Mouse (Mus musculus) layer of hippocampus, adult 18-20 months (tissue): ENCODE measurements around the gene Fpr-rs3. TPM values are rescaled to one million over a fixed set of nuclear protein-coding genes. Genes with fewer than 3 reads are reported as not detected.

Source experiments
- DNase-seq, 2 experiments: peaks; one replicate each; pipeline ENCODE4 v3.0.0; 2022; ENCODE audit warnings: low spot score in 2 of 2
- long read RNA-seq: library from polyadenylated mRNA; stranded (forward); transcript quantifications from one replicate; pipeline ENCODE4 v2.0.0, GENCODE M21; 2021
- total RNA-seq, 2 experiments: library from RNA; stranded (reverse); gene quantifications; 2 replicates each; pipeline ENCODE4 v1.2.3; 2021

The Fpr-rs3 gene
- total RNA-seq = not detected
- long read RNA-seq = 0 reads

- DNase-seq = no peak
Observed at GRCm38 (mm10) chr17:20624777-20625176, at the start of gene Fpr-rs3. TSS of gene Fpr-rs3 (minus strand) at chr17:20624877.

GRCm38 (mm10) chr17:20596323-20596722, 28.4 kb downstream of the Fpr-rs3 start, which contains the start of gene Vmn2r110:
TSS of gene Vmn2r110 (minus strand) at chr17:20596423.
- DNase-seq = no peak

Other genes starting within 250 kb of the Fpr-rs3 start
- not detected for gene Vmn1r224, start 210.7 kb downstream of the Fpr-rs3 start, total RNA-seq
- not detected for gene Vmn2r108, start 143.5 kb downstream of the Fpr-rs3 start, total RNA-seq
- not detected for gene Vmn1r225, start 126.7 kb downstream of the Fpr-rs3 start, total RNA-seq
- not detected for gene Vmn2r109, start 60.1 kb downstream of the Fpr-rs3 start, total RNA-seq
- not detected for gene Vmn2r110, start 28.5 kb downstream of the Fpr-rs3 start, total RNA-seq
- gene Vmn1r226, start 58.0 kb upstream of the Fpr-rs3 start, total RNA-seq = not detected
- not detected for gene Vmn1r227, start 105.0 kb upstream of the Fpr-rs3 start, total RNA-seq
- not detected for gene Vmn1r228, start 161.3 kb upstream of the Fpr-rs3 start, total RNA-seq
- gene Vmn1r229, start 186.7 kb upstream of the Fpr-rs3 start, total RNA-seq = under 1 TPM; 0.05 to 0.08 TPM
- not detected for gene Vmn1r230, start 215.6 kb upstream of the Fpr-rs3 start, total RNA-seq